Comparison of ENCODE assay signal across 29 mouse cellular contexts in the genomic region with DNA sequence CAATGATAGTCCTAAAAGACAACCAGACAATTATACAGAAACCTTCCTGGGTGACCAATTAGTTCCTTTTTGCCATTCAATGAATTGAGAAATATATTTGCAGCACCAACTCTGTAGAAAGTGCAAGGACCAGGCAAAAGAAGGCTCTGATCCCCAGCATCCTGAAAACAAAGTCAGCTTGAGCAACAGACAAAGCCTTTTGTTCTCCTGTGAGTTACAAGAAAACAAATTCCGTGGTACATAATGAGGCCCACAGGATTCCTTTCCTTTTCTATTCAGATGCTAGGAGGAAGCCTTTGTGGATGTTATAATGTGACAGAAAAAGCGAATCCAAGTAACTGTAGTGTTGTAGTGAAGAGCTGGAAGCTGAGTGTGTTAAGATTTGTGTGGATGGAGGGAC.
DNase-seq lines count a peak whose midpoint lies in the region; ATAC-seq lines count a peak whose summit lies in the region.
"Had no signal": no experiment of that assay in that cellular context is flagged by ENCODE, and none has a peak within 500 bp of the region (broad histone marks: within the 10 kb centered on the region; RNA-seq: fewer than 3 reads in every experiment).

No protein-coding gene starts in this region.

- H3K9ac ChIP-seq in midbrain, embryonic 11.5 days (ENCODE audit: low read length): no peak overlapping the region
- H3K9ac ChIP-seq in midbrain, embryonic 13.5 days (replicated peaks): no peak overlapping the region
- H3K9ac ChIP-seq: embryonic facial prominence, embryonic 13.5 days; forebrain, postnatal 0 days; hindbrain, embryonic 12.5 days; limb, embryonic 15.5 days; liver, embryonic 13.5 days; neural tube, embryonic 13.5 days had no signal

- no peak for ATAC-seq in midbrain, embryonic 11.5 days (ENCODE audit: low FRiP score)
- ATAC-seq in midbrain, embryonic 13.5 days: no peak
- ATAC-seq in megakaryocyte, adult 5-6 weeks (ENCODE audit: poor library complexity, severe bottlenecking): no peak
- ATAC-seq: forebrain, postnatal 0 days; intestine, postnatal 0 days; lung, postnatal 0 days had no signal

- H3K27ac ChIP-seq in midbrain, embryonic 11.5 days (ENCODE audit: low read depth, low read length): no peak overlapping the region
- H3K27ac ChIP-seq in midbrain, embryonic 13.5 days: no peak overlapping the region
- H3K27ac ChIP-seq: embryonic facial prominence, embryonic 13.5 days; forebrain, embryonic 10.5 days; hindbrain, embryonic 12.5 days; limb, embryonic 10.5 days; limb, embryonic 15.5 days; liver, embryonic 13.5 days; neural tube, embryonic 13.5 days had no signal

- peaks cover 4% of the 10 kb centered on the region; the same call in 1 of the 2 replicates for H3K4me1 ChIP-seq in midbrain, embryonic 11.5 days (ENCODE audit: control insufficient read depth, insufficient read depth, low read length)
- peaks cover 3% of the 10 kb centered on the region; the same call in 1 of the 2 replicates for H3K4me1 ChIP-seq in midbrain, embryonic 13.5 days (replicated peaks)
- H3K4me1 ChIP-seq: embryonic facial prominence, embryonic 13.5 days; limb, embryonic 10.5 days; limb, embryonic 15.5 days; liver, embryonic 13.5 days had no signal

- H3K4me3 ChIP-seq in midbrain, embryonic 11.5 days (ENCODE audit: low read depth, low read length): no peak overlapping the region
- H3K4me3 ChIP-seq in midbrain, embryonic 13.5 days (replicated peaks): no peak overlapping the region
- H3K4me3 ChIP-seq: embryonic facial prominence, embryonic 13.5 days; forebrain, embryonic 10.5 days; hindbrain, embryonic 12.5 days; limb, embryonic 10.5 days; limb, embryonic 15.5 days; liver, embryonic 13.5 days; myocyte; neural tube, embryonic 13.5 days had no signal

- WGBS in midbrain, embryonic 11.5 days: 4% methylated on average over 2 of the region's 2 CpGs
- WGBS in midbrain, embryonic 13.5 days: 4% methylated on average over 2 of the region's 2 CpGs

- no peaks in the 10 kb centered on the region for H3K36me3 ChIP-seq in midbrain, embryonic 11.5 days (ENCODE audit: control insufficient read depth, insufficient read depth, low read length)
- no peaks in the 10 kb centered on the region for H3K36me3 ChIP-seq in midbrain, embryonic 13.5 days
- H3K36me3 ChIP-seq: embryonic facial prominence, embryonic 13.5 days; forebrain, embryonic 10.5 days; hindbrain, embryonic 12.5 days; limb, embryonic 10.5 days; limb, embryonic 15.5 days; liver, embryonic 13.5 days; neural tube, embryonic 13.5 days had no signal

- peak; percentile 29 for DNase-seq in embryo, embryonic 10.5 days (ENCODE audit: low spot score)
- DNase-seq in embryo, embryonic 9.5 days (ENCODE audit: extremely low spot score): no peak
- DNase-seq in midbrain, embryonic 11.5 days (ENCODE audit: low spot score, missing footprints): peak; percentile 86
- peak; percentile 93 for DNase-seq in R1 (ENCODE audit: low read depth, low spot score)
- no peak for DNase-seq in adipocyte (ENCODE audit: low spot score)
- DNase-seq: adrenal gland, postnatal 14 days; cerebellum, adult 11-12 months; cerebellum, postnatal 14 days; forebrain, postnatal 0 days; gastrocnemius, postnatal 14 days; heart, postnatal 14 days; kidney, adult 9 months; kidney, postnatal 10 days; liver, embryonic 13.5 days; lung, adult 18-20 months; lung, postnatal 4 days; spleen, adult 18-20 months; thymus, postnatal 14 days had no signal

- H3K27me3 ChIP-seq in midbrain, embryonic 11.5 days (ENCODE audit: control insufficient read depth, insufficient read depth, low read length): no peaks in the 10 kb centered on the region
- H3K27me3 ChIP-seq in midbrain, embryonic 13.5 days: no peaks in the 10 kb centered on the region
- H3K27me3 ChIP-seq: embryonic facial prominence, embryonic 13.5 days; hindbrain, embryonic 12.5 days; limb, embryonic 15.5 days; liver, embryonic 13.5 days; neural tube, embryonic 13.5 days had no signal

- H3K9me3 ChIP-seq in midbrain, embryonic 11.5 days (ENCODE audit: control insufficient read depth, low read length): no peaks in the 10 kb centered on the region
- H3K9me3 ChIP-seq in midbrain, embryonic 13.5 days: no peaks in the 10 kb centered on the region
- H3K9me3 ChIP-seq: embryonic facial prominence, embryonic 13.5 days; forebrain, embryonic 10.5 days; hindbrain, embryonic 12.5 days; limb, embryonic 10.5 days; limb, embryonic 15.5 days; liver, embryonic 13.5 days; neural tube, embryonic 13.5 days had no signal

- no peak overlapping the region for H3K4me2 ChIP-seq in midbrain, embryonic 11.5 days
- H3K4me2 ChIP-seq in midbrain, embryonic 13.5 days (replicated peaks): no peak overlapping the region
- H3K4me2 ChIP-seq: embryonic facial prominence, embryonic 13.5 days; hindbrain, embryonic 12.5 days; limb, embryonic 15.5 days; liver, embryonic 13.5 days; neural tube, embryonic 13.5 days had no signal

Comparison
In these comparisons a context has a peak if more than half of its experiments do, and no peak if none do; other contexts are left out.
1. DNase-seq: peak in embryo, embryonic 10.5 days (single experiment), midbrain, embryonic 11.5 days (single experiment) and R1 (single experiment); none in embryo, embryonic 9.5 days (single experiment) and adipocyte (single experiment).